Mouse (Mus musculus) left cerebral cortex, postnatal 10 days (tissue): ENCODE data around the gene 2810006K23Rik. TPM values are rescaled to one million over a fixed set of nuclear protein-coding genes. Genes with fewer than 3 reads are reported as not detected.
"Not testable (repeated sequence)": the region's sequence is repeated elsewhere in the genome, so short reads cannot be mapped to it uniquely, and the experiment has no call there.

Source experiments
- DNase-seq, 2 experiments: peaks; one replicate each; pipeline ENCODE4 v3.0.0; 2021 to 2022; ENCODE audit warnings: low spot score in 2 of 2, mixed read lengths in 1 of 2; ENCODE audit errors: extremely low spot score in 1 of 2
- intact Hi-C: fragments of 180-260 bp; cut with DNase I; formaldehyde crosslinking; loops from one replicate; pipeline ENCODE4 v1.15.1; 2025
- total RNA-seq, 2 experiments: library from RNA; stranded (reverse); gene quantifications; 2 replicates each; pipeline ENCODE4 v1.2.3; 2021

2810006K23Rik gene
- total RNA-seq, 2 experiments from 2014 or later: 11.2 to 13.3 TPM

GRCm38 (mm10) chr5:124338791-124339190 is 10.9 kb downstream of the 2810006K23Rik start:
- DNase-seq: no peak
- intact Hi-C loops: no loop called here

GRCm38 (mm10) chr5:124341753-124342339 is 14.0 kb downstream of the 2810006K23Rik start:
- peak in 1 of 2 experiments; percentile 48 for DNase-seq
- intact Hi-C loops: not testable (repeated sequence)

GRCm38 (mm10) chr5:124342897-124343296 is 15.0 kb downstream of the 2810006K23Rik start:
- intact Hi-C loops: no loop called here
- DNase-seq: no peak

GRCm38 (mm10) chr5:124349196-124349595 is 21.3 kb downstream of the 2810006K23Rik start:
- peak in 1 of 2 experiments; percentile 64 for DNase-seq
- intact Hi-C loops: no loop called here

GRCm38 (mm10) chr5:124350350-124350749 is 22.5 kb downstream of the 2810006K23Rik start:
- intact Hi-C loops: no loop called here
- no peak for DNase-seq

- DNase-seq: peak; percentile 86 to 89
- intact Hi-C loops: no loop called here
Observed at GRCm38 (mm10) chr5:124351111-124351560, 23.2 kb downstream of the 2810006K23Rik start.

GRCm38 (mm10) chr5:124351604-124352003 is 23.7 kb downstream of the 2810006K23Rik start:
- intact Hi-C loops: no loop called here
- no peak for DNase-seq

GRCm38 (mm10) chr5:124352141-124352920 is 24.4 kb downstream of the 2810006K23Rik start:
- intact Hi-C loops: no loop called here
- DNase-seq: peak; percentile 82 to 93

GRCm38 (mm10) chr5:124353011-124353725 is 25.3 kb downstream of the 2810006K23Rik start:
- peak in 1 of 2 experiments; percentile 76 for DNase-seq

GRCm38 (mm10) chr5:124353726-124354547 is 26.0 kb downstream of the 2810006K23Rik start:
- DNase-seq: peak in 1 of 2 experiments; percentile 84
- intact Hi-C loops: no loop called here

More at GRCm38 (mm10) chr5:124353011-124353725, 25.3 kb downstream of the 2810006K23Rik start:
- intact Hi-C loops: no loop called here

GRCm38 (mm10) chr5:124354574-124355424 is 26.9 kb downstream of the 2810006K23Rik start:
- DNase-seq: peak in 1 of 2 experiments; percentile 66
- intact Hi-C loops: no loop called here

GRCm38 (mm10) chr5:124355425-124355959 is 27.6 kb downstream of the 2810006K23Rik start:
- intact Hi-C loops: no loop called here
- no peak for DNase-seq

GRCm38 (mm10) chr5:124356695-124357094 is 28.8 kb downstream of the 2810006K23Rik start:
- intact Hi-C loops: no loop called here
- no peak for DNase-seq

- intact Hi-C loops: no loop called here
- DNase-seq: no peak
Observed at GRCm38 (mm10) chr5:124359641-124360040, 31.8 kb downstream of the 2810006K23Rik start.

GRCm38 (mm10) chr5:124362982-124363381 is 35.1 kb downstream of the 2810006K23Rik start, which contains the start of gene Cdk2ap1:
TSS of gene Cdk2ap1 (minus strand) at chr5:124363082.
- intact Hi-C loops, DNase-seq: not testable (repeated sequence)

GRCm38 (mm10) chr5:124364173-124364918 is 36.5 kb downstream of the 2810006K23Rik start:
- intact Hi-C loops: no loop called here

GRCm38 (mm10) chr5:124365754-124366153 is 37.9 kb downstream of the 2810006K23Rik start:
- intact Hi-C loops: no loop called here
- DNase-seq: no peak

More at GRCm38 (mm10) chr5:124364173-124364918, 36.5 kb downstream of the 2810006K23Rik start:
- DNase-seq: no peak
